Mouse (Mus musculus): ENCODE measurements around the gene Tecpr1. TPM values are rescaled to one million over a fixed set of nuclear protein-coding genes. Genes with fewer than 3 reads are reported as not detected.

Gene Tecpr1
- polyA plus RNA-seq, 1 experiment from 2014 or later: 16.6 TPM

- no peak overlapping the region for H3K9ac ChIP-seq (ENCODE audit: low read depth, low read length)
- WGBS: 88% methylated on average over 7 of the region's 7 CpGs
- DNase-seq (ENCODE audit: low spot score) (no peak), ATAC-seq (ENCODE audit: low FRiP score) (no peak)
- no peak overlapping the region for H3K27ac ChIP-seq (ENCODE audit: low read depth, low read length)
- no peak overlapping the region for H3K4me3 ChIP-seq (ENCODE audit: low read depth, low read length)
- H3K27me3 ChIP-seq (ENCODE audit: control insufficient read depth, insufficient read depth, low read length): no peaks in the 10 kb centered on the region
- H3K4me1 ChIP-seq (replicated peaks; ENCODE audit: control insufficient read depth, insufficient read depth, low read length): no peaks in the 10 kb centered on the region
- H3K9me3 ChIP-seq (ENCODE audit: control insufficient read depth, low read length): no peaks in the 10 kb centered on the region
- no peaks in the 10 kb centered on the region for H3K36me3 ChIP-seq (ENCODE audit: control insufficient read depth, insufficient read depth, low read length)
- no peak overlapping the region for H3K4me2 ChIP-seq (replicated peaks; ENCODE audit: low read depth, low read length)
Measured at GRCm38 (mm10) chr5:144230216-144230615, 6.8 kb upstream of the Tecpr1 start.

- DNase-seq (ENCODE audit: low spot score) (no peak), ATAC-seq (ENCODE audit: low FRiP score) (no peak)
- no peak overlapping the region for H3K4me3 ChIP-seq (ENCODE audit: low read depth, low read length)
- no peaks in the 10 kb centered on the region for H3K27me3 ChIP-seq (ENCODE audit: control insufficient read depth, insufficient read depth, low read length)
- H3K27ac ChIP-seq (ENCODE audit: low read depth, low read length): no peak overlapping the region
- 24% methylated on average over 11 of the region's 11 CpGs for WGBS
- H3K36me3 ChIP-seq (ENCODE audit: control insufficient read depth, insufficient read depth, low read length): no peaks in the 10 kb centered on the region
- peaks cover 5% of the 10 kb centered on the region for H3K4me1 ChIP-seq (replicated peaks; ENCODE audit: control insufficient read depth, insufficient read depth, low read length)
- no peak overlapping the region for H3K4me2 ChIP-seq (replicated peaks; ENCODE audit: low read depth, low read length)
- no peaks in the 10 kb centered on the region for H3K9me3 ChIP-seq (ENCODE audit: control insufficient read depth, low read length)
- no peak overlapping the region for H3K9ac ChIP-seq (ENCODE audit: low read depth, low read length)
Measured at GRCm38 (mm10) chr5:144226220-144226619, 2.8 kb upstream of the Tecpr1 start.

DNA sequence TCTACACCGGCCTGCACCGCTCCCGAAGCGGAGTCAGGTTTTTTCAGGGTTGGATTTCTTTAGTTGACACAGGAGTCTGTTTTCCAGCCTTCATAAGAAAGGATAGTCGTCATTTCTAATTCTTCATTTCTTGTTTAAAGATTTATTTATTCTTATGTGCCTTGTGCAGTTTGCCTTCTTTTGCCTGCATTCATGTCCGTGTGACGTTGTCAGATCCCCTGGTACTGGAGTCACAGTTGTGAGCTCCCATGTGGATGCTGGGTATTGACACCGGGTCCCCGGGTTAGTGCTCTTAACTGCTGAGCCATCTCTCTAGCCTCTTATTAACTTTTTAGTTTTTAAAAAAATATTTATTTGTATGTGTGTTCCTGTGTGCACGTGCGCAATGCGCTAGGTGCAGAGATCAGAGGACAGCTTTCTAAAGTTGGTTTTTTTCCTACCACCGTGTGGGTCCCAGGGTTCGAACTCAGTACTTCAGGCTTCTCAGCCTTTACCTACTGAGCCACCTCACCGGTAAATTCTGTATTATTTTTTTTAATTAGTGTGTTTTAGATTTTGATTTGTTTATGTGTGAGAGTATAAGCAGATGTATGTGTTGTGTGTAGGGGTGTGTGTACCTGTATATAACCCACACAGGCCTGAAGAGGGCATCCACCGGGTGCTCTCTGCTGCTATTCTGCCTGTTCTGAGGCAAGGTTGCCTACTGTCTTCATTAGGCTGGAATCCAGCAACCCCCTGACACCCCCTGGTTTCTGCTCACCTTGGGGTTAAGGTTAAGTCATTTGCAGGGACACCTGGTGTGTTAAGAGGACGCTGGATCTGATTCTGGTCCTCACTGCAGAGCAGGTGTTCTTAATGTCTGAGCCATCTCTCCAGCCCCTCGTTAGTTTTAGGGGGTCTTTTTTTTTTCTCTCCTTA, 743 bp upstream of the Tecpr1 start:
- Histone ChIP-seq H3K9ac (ENCODE audit: low read depth, low read length) (peak overlapping the region; percentile 63), H3K36me3 (ENCODE audit: control insufficient read depth, insufficient read depth, low read length) (no peaks in the 10 kb centered on the region), H3K27ac (ENCODE audit: low read depth, low read length) (peak overlapping the region; percentile 40; the same call in 1 of the 2 replicates), H3K4me1 (replicated peaks; ENCODE audit: control insufficient read depth, insufficient read depth, low read length) (peaks cover 5% of the 10 kb centered on the region), H3K27me3 (ENCODE audit: control insufficient read depth, insufficient read depth, low read length) (no peaks in the 10 kb centered on the region), H3K4me2 (replicated peaks; ENCODE audit: low read depth, low read length) (peak overlapping the region; percentile 50), H3K4me3 (ENCODE audit: low read depth, low read length) (peak overlapping the region; percentile 75), H3K9me3 (ENCODE audit: control insufficient read depth, low read length) (no peaks in the 10 kb centered on the region)
- DNase-seq (ENCODE audit: low spot score): no peak
- peak; percentile 48 for ATAC-seq (ENCODE audit: low FRiP score)
- WGBS: 29% methylated on average over 18 of the region's 18 CpGs

GRCm38 (mm10) chr5:144222811-144223502, 458 bp downstream of the Tecpr1 start:
- H3K4me1 ChIP-seq (replicated peaks; ENCODE audit: control insufficient read depth, insufficient read depth, low read length): peaks cover 5% of the 10 kb centered on the region
- H3K4me3 ChIP-seq (ENCODE audit: low read depth, low read length): peak overlapping the region; percentile 75
- H3K27me3 ChIP-seq (ENCODE audit: control insufficient read depth, insufficient read depth, low read length): no peaks in the 10 kb centered on the region
- H3K27ac ChIP-seq (ENCODE audit: low read depth, low read length): peak overlapping the region; percentile 24
- H3K9ac ChIP-seq (ENCODE audit: low read depth, low read length): peak overlapping the region; percentile 63
- peak overlapping the region; percentile 83 for H3K4me2 ChIP-seq (replicated peaks; ENCODE audit: low read depth, low read length)
- no peaks in the 10 kb centered on the region for H3K36me3 ChIP-seq (ENCODE audit: control insufficient read depth, insufficient read depth, low read length)
- ATAC-seq (ENCODE audit: low FRiP score): peak; percentile 73
- DNase-seq (ENCODE audit: low spot score): no peak
- WGBS: 4% methylated on average over 25 of the region's 25 CpGs
- no peaks in the 10 kb centered on the region for H3K9me3 ChIP-seq (ENCODE audit: control insufficient read depth, low read length)

DNA sequence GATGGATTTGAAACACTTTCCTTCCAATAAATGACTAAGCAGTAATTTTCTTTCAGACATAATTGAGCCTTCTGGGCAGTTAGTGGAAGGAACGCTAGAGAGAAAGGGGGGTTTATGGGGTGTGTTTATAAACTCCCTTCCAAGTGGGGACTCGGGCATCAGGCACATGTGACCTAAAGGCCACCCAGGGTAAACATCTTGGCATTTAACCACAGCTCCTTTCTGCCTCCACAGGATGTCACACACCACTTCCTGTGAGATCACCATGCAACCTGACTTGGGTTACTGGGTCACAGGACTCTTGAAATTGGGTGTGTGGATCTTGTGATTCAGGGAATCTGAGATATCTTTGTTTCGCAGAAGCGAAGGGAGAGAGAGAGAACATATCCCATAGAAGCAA, 2.1 kb downstream of the Tecpr1 start:
- WGBS: 77% methylated on average over 4 of the region's 4 CpGs
- Histone ChIP-seq H3K4me2 (replicated peaks; ENCODE audit: low read depth, low read length) (no peak overlapping the region), H3K27ac (ENCODE audit: low read depth, low read length) (no peak overlapping the region), H3K27me3 (ENCODE audit: control insufficient read depth, insufficient read depth, low read length) (no peaks in the 10 kb centered on the region), H3K9me3 (ENCODE audit: control insufficient read depth, low read length) (no peaks in the 10 kb centered on the region), H3K36me3 (ENCODE audit: control insufficient read depth, insufficient read depth, low read length) (no peaks in the 10 kb centered on the region), H3K9ac (ENCODE audit: low read depth, low read length) (no peak overlapping the region), H3K4me3 (ENCODE audit: low read depth, low read length) (no peak overlapping the region), H3K4me1 (replicated peaks; ENCODE audit: control insufficient read depth, insufficient read depth, low read length) (peaks cover 5% of the 10 kb centered on the region)
- DNase-seq (ENCODE audit: low spot score) (no peak), ATAC-seq (ENCODE audit: low FRiP score) (no peak)

- Histone ChIP-seq H3K27ac (ENCODE audit: low read depth, low read length) (no peak overlapping the region), H3K9ac (ENCODE audit: low read depth, low read length) (no peak overlapping the region), H3K27me3 (ENCODE audit: control insufficient read depth, insufficient read depth, low read length) (no peaks in the 10 kb centered on the region), H3K9me3 (ENCODE audit: control insufficient read depth, low read length) (no peaks in the 10 kb centered on the region), H3K4me3 (ENCODE audit: low read depth, low read length) (no peak overlapping the region), H3K4me1 (replicated peaks; ENCODE audit: control insufficient read depth, insufficient read depth, low read length) (peaks cover 5% of the 10 kb centered on the region), H3K36me3 (ENCODE audit: control insufficient read depth, insufficient read depth, low read length) (no peaks in the 10 kb centered on the region), H3K4me2 (replicated peaks; ENCODE audit: low read depth, low read length) (no peak overlapping the region)
- no peak for ATAC-seq (ENCODE audit: low FRiP score)
- DNase-seq (ENCODE audit: low spot score): no peak
- WGBS: 85% methylated on average over 5 of the region's 5 CpGs
Measured at GRCm38 (mm10) chr5:144219936-144220335, 3.5 kb downstream of the Tecpr1 start.

DNA sequence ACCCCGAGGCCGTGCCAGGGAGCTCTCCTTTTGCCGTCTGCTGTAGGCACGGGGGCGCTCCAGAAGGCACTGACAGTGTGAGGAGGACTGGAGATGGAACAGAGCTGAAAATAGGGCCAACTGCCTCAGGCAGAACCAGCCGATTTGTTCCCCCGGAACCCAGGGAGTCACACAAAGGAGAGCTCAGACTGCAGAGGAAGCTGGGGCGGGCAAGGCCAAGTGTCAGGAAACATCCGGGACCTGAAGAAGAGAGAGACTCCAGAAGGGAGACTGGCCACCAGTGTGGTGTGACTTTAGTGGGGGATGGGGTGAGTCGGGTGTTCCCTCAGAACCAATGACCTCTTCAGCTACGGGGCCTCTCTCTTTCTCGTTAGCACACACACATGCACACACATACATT, 4.1 kb downstream of the Tecpr1 start:
- no peak for ATAC-seq (ENCODE audit: low FRiP score)
- Histone ChIP-seq H3K4me2 (replicated peaks; ENCODE audit: low read depth, low read length) (no peak overlapping the region), H3K4me1 (replicated peaks; ENCODE audit: control insufficient read depth, insufficient read depth, low read length) (peaks cover 5% of the 10 kb centered on the region), H3K4me3 (ENCODE audit: low read depth, low read length) (no peak overlapping the region), H3K27ac (ENCODE audit: low read depth, low read length) (no peak overlapping the region), H3K27me3 (ENCODE audit: control insufficient read depth, insufficient read depth, low read length) (no peaks in the 10 kb centered on the region), H3K9me3 (ENCODE audit: control insufficient read depth, low read length) (no peaks in the 10 kb centered on the region), H3K9ac (ENCODE audit: low read depth, low read length) (no peak overlapping the region), H3K36me3 (ENCODE audit: control insufficient read depth, insufficient read depth, low read length) (no peaks in the 10 kb centered on the region)
- no peak for DNase-seq (ENCODE audit: low spot score)
- WGBS: 71% methylated on average over 12 of the region's 12 CpGs

GRCm38 (mm10) chr5:144218061-144218460, 5.4 kb downstream of the Tecpr1 start:
- WGBS: 93% methylated on average over 7 of the region's 7 CpGs
- H3K9ac ChIP-seq (ENCODE audit: low read depth, low read length): no peak overlapping the region
- no peak for DNase-seq (ENCODE audit: low spot score)
- no peak overlapping the region for H3K4me2 ChIP-seq (replicated peaks; ENCODE audit: low read depth, low read length)
- H3K4me1 ChIP-seq (replicated peaks; ENCODE audit: control insufficient read depth, insufficient read depth, low read length): peaks cover 5% of the 10 kb centered on the region
- no peaks in the 10 kb centered on the region for H3K27me3 ChIP-seq (ENCODE audit: control insufficient read depth, insufficient read depth, low read length)
- no peaks in the 10 kb centered on the region for H3K36me3 ChIP-seq (ENCODE audit: control insufficient read depth, insufficient read depth, low read length)
- H3K4me3 ChIP-seq (ENCODE audit: low read depth, low read length): no peak overlapping the region
- H3K27ac ChIP-seq (ENCODE audit: low read depth, low read length): no peak overlapping the region
- ATAC-seq (ENCODE audit: low FRiP score): no peak
- H3K9me3 ChIP-seq (ENCODE audit: control insufficient read depth, low read length): no peaks in the 10 kb centered on the region

All from hindbrain, embryonic 11.5 days (tissue).